Mouse (Mus musculus) liver, adult 2 months (tissue): Measurements from ENCODE around the gene Glt6d1. TPM values are rescaled to one million over a fixed set of nuclear protein-coding genes. Genes with fewer than 3 reads are reported as not detected.
"Not testable (repeated sequence)": the region's sequence is repeated elsewhere in the genome, so short reads cannot be mapped to it uniquely, and the experiment has no call there.

Experiments used
- DNase-seq: peaks from one replicate; pipeline ENCODE4 v3.0.0-alpha.2; 2011; ENCODE audit warnings: low read depth, low spot score; ENCODE audit errors: extremely low read depth
- H3K27ac ChIP-seq: fragments of 200-500 bp; replicated peaks from 2 replicates; pipeline ENCODE4 v1.5.1; 2012; ENCODE audit warnings: low read depth, mild to moderate bottlenecking, control low read depth, inconsistent platforms, low read length; ENCODE audit not compliant: insufficient read depth
- H3K27me3 ChIP-seq: fragments of 200-500 bp; 2 replicates; pipeline ENCODE4 v1.6.1; 2012; ENCODE audit warnings: mild to moderate bottlenecking, moderate library complexity, low read length, inconsistent platforms; ENCODE audit not compliant: control insufficient read depth, insufficient read depth
- H3K36me3 ChIP-seq: fragments of 200-500 bp; 2 replicates; pipeline ENCODE4 v1.6.1; 2012; ENCODE audit warnings: low read length, inconsistent platforms; ENCODE audit not compliant: control insufficient read depth, insufficient read depth
- H3K4me1 ChIP-seq: fragments of 200-500 bp; 2 replicates; pipeline ENCODE4 v1.6.1; 2011; ENCODE audit warnings: low read length; ENCODE audit not compliant: control insufficient read depth, insufficient read depth
- H3K4me3 ChIP-seq: fragments of 200-500 bp; 2 replicates; pipeline ENCODE4 v1.5.1; 2011; ENCODE audit warnings: low read depth, mild to moderate bottlenecking, control low read depth, low read length, moderate library complexity; ENCODE audit not compliant: insufficient read depth
- H3K79me2 ChIP-seq: fragments of 200-500 bp; 2 replicates; pipeline ENCODE4 v1.6.1; 2012; ENCODE audit warnings: inconsistent platforms, mild to moderate bottlenecking, low read length, moderate library complexity; ENCODE audit not compliant: control insufficient read depth, insufficient read depth
- H3K9ac ChIP-seq: fragments of 200-500 bp; 2 replicates; pipeline ENCODE4 v1.6.1; 2012; ENCODE audit warnings: low read depth, mild to moderate bottlenecking, control low read depth, inconsistent platforms, low read length
- CTCF ChIP-seq: fragments of 200-500 bp; IDR thresholded peaks from 2 replicates; pipeline ENCODE4 v1.5.1; 2011; ENCODE audit warnings: low read depth, low read length, control low read depth
- POLR2A ChIP-seq: fragments of 200-500 bp; IDR thresholded peaks from 2 replicates; pipeline ENCODE4 v1.6.1; 2011; ENCODE audit warnings: low read length, control low read depth; ENCODE audit not compliant: insufficient read depth; ENCODE audit errors: extremely low read depth
- WGBS: fragments of 180-500 bp; shearing (Covaris S2); methylation state at CpG from one replicate; pipeline ENCODE4 v1.1.7; 2018; 5-methylcytosine and 5-hydroxymethylcytosine counted together
- polyA plus RNA-seq: library from polyadenylated mRNA; depleted of rRNA; stranded (reverse); fragments of >200 nt; gene quantifications from 2 replicates; pipeline ENCODE4 v1.2.3, GENCODE M21; 2012; rRNA removed
- total RNA-seq: library from RNA; depleted of rRNA; stranded (reverse); fragments of >200 nt; gene quantifications from 2 replicates; pipeline ENCODE4 v1.2.3, GENCODE M21; 2014; rRNA removed

Gene Glt6d1
- total RNA-seq (not detected in 2 replicates), polyA plus RNA-seq (not detected in 2 replicates)

DNA sequence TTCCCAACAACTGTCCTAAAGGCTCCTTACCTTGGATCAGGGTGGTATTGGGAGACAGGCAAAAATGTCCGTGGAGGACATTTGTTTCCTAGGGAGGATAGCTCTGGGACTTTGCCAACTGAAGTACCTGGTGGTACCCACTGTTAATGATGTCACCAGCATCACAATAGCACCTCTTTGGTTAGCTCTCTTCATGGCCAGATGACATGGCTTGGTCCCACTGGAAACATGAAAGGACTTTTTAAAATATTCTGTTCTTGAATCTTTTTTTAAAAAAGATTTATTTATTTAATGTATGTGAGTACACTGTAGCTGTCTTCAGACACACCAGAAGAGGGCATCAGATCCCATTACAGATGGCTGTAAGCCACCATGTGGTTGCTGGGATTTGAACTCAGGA is at the start of gene Glt6d1:
Glt6d1 (minus strand) TSS at position 101 of the 400 bp plus-strand sequence.
- not testable (repeated sequence) for H3K4me1 ChIP-seq, H3K27me3 ChIP-seq, DNase-seq, H3K4me3 ChIP-seq, H3K9ac ChIP-seq, H3K27ac ChIP-seq, H3K79me2 ChIP-seq, H3K36me3 ChIP-seq
- WGBS = 85% methylated on average over 1 of the region's 1 CpGs

DNA sequence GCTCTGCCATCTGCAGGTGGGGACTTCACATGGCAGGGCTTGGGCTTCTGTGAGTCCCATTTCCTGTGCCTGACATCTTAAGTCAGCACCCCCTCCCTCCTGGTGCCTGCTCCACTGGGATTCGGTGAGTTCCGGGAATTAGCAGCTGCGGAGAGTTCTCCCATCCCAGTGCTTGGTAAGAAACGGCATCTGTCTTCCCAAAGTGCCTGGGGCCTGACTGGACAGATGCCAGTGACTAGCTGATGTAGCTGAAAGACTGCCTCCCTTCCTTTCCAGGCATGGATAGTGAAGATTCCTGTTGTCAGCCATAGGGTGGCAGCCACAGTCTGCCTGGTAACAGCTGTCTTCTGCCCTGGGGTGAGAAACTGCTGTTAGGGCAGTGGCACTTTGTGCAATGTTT is 49.8 kb upstream of the Glt6d1 start:
- H3K36me3 ChIP-seq = no peaks in the 10 kb centered on the region
- H3K27me3 ChIP-seq = peaks cover 9% of the 10 kb centered on the region; the same call in 1 of the 2 replicates
- WGBS = 33% methylated on average over 4 of the region's 4 CpGs

DNA sequence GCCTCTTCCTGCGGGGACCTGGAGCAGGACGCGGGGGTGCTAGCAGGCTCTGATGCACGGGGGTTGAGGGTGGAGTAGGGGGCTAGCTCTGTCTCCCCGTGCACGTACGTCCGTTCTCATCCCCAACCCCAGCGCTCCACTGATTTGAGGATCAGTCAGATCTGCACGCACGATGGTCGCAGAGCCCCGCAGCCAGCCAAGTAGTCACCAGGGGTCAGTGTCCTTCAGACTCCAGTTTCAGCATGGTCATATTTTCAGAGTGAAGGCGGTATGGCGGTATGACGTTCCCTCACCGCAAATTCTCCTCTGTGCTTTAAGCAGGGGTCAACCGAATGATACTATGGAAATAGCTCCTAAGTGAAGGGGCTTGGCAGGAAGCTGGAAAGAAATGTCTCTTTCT is 48.6 kb upstream of the Glt6d1 start:
- 7% methylated on average over 18 of the region's 18 CpGs for WGBS
- Histone ChIP-seq H3K36me3 (no peaks in the 10 kb centered on the region), H3K27ac (no peak overlapping the region), H3K4me1 (no peaks in the 10 kb centered on the region), H3K79me2 (no peaks in the 10 kb centered on the region), H3K9ac (no peak overlapping the region), H3K4me3 (no peak overlapping the region), H3K27me3 (peaks cover 9% of the 10 kb centered on the region; the same call in 1 of the 2 replicates)
- TF ChIP-seq CTCF (no peak), POLR2A (no peak)
- DNase-seq = no peak

More for the DNA sequence above, 49.8 kb upstream of the Glt6d1 start:
- Histone ChIP-seq H3K27ac (no peak overlapping the region), H3K4me1 (no peaks in the 10 kb centered on the region), H3K9ac (no peak overlapping the region), H3K79me2 (no peaks in the 10 kb centered on the region), H3K4me3 (no peak overlapping the region)
- no peak for TF ChIP-seq CTCF
- DNase-seq = no peak

DNA sequence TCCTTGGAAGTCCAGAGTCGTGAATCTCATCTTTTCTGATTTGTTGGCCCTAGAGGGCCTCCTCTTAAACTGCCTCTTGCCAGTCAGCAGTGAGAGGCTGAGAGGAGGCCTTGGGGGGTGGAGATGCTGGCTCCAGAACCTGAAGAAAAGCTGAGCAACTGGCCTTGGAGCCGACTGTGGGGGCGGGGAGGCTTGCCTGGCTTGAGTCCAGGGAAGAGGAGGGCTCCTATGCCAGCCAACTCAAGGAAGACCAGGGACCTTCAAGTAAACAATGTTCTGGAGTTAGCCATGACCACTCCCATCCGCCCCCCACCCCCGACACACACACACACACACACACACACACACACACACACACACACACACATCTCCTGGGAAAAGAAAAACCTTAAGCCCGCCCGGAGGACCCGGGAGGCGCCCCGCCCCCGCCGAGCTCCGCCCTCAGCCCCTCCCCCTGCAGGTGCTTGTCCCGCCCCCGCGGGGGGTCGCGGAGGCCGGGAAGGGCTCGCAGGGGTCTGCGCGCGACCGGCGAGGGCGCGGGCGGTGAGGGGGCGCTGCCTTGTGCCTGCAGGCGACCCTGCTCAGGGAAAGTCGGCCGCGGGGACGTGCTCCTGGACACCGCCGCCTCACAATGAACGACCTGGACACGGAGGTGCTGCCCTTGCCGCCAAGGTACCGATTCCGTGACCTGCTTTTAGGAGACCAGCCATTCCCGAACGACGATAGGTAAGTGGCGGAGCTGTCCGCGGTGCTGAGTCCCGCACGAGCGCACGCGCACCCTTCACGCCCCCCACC is 47.9 kb upstream of the Glt6d1 start, which contains the start of gene Kcnt1:
Kcnt1 (plus strand) TSS at position 398 of the 795 bp plus-strand sequence.
- Histone ChIP-seq H3K27me3 (peaks cover 9% of the 10 kb centered on the region; the same call in 1 of the 2 replicates), H3K79me2 (no peaks in the 10 kb centered on the region), H3K36me3 (no peaks in the 10 kb centered on the region), H3K27ac (no peak within 1 kb of the TSS), H3K4me3 (no peak within 1 kb of the TSS), H3K4me1 (no peaks in the 10 kb centered on the region), H3K9ac (no peak within 1 kb of the TSS)
- DNase-seq = no peak
- 4% methylated on average over 49 of the region's 53 CpGs for WGBS
- no peak for TF ChIP-seq CTCF
- no peak for TF ChIP-seq POLR2A

DNA sequence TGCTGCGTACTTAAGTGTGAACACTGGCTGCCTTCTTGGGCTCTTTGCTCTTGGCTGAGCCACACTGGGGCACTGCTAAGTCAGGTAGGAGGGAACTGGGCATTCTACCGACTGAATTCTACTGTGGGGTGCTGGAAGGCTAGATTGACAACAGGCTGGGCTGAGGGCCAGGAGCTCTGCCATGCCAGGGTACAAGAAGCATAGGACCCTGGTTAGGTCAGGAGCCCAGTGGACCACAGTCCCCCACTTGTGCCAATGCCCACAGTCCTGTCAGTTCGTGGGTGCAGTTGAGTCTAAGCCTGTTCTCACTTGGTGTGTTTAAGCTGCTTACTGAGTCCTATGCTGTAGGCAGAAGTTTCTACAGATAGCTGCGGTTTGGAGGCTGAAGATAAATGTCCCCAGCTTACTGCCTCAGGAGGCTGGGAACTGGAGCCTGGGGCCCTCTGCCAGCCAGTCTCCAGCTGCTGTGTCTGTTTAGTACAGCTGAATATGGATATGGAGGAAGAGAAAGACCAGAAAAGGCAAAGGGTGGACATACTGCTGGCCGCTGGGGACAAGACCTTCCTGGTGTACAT is 47.1 kb upstream of the Glt6d1 start:
- no peaks in the 10 kb centered on the region for H3K79me2 ChIP-seq
- no peak overlapping the region for H3K27ac ChIP-seq
- TF ChIP-seq POLR2A (no peak), CTCF (no peak)
- H3K4me3 ChIP-seq = no peak overlapping the region
- peaks cover 9% of the 10 kb centered on the region; the same call in 1 of the 2 replicates for H3K27me3 ChIP-seq
- no peaks in the 10 kb centered on the region for H3K4me1 ChIP-seq
- no peak for DNase-seq
- 62% methylated on average over 5 of the region's 5 CpGs for WGBS
- no peak overlapping the region for H3K9ac ChIP-seq
- no peaks in the 10 kb centered on the region for H3K36me3 ChIP-seq

DNA sequence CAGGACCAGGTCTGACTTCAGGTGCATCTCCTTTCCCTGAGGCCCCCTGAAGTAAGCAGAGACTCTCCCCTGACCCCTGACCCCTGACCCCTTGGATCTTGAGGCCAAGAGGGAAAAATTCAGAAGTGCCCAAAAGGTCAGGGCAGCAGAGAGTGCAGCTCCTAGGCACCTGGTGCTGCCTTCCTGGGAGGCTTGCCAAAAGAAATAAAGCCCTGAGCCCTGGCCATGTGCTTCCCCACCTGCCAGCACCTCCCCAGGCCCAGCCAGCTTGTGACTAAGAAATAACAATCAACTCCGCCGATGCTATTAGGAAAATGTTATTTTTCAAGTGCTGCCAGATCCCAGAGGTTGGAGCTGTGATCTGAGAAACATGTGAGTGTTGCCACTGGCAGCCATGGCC is 46.4 kb upstream of the Glt6d1 start:
- 86% methylated on average over 2 of the region's 2 CpGs for WGBS
- Histone ChIP-seq H3K9ac (no peak overlapping the region), H3K36me3 (no peaks in the 10 kb centered on the region), H3K27ac (no peak overlapping the region), H3K79me2 (no peaks in the 10 kb centered on the region), H3K4me1 (no peaks in the 10 kb centered on the region), H3K4me3 (no peak overlapping the region), H3K27me3 (peaks cover 9% of the 10 kb centered on the region; the same call in 1 of the 2 replicates)
- TF ChIP-seq POLR2A (no peak), CTCF (no peak)
- DNase-seq = no peak
